Mouse (Mus musculus): Measurements from ENCODE around the gene Mgat3. TPM values are rescaled to one million over a fixed set of nuclear protein-coding genes. Genes with fewer than 3 reads are reported as not detected.

Mgat3 gene
- polyA plus RNA-seq (2014; fragmentation: Illumina TruSeq; extraction: RNeasy Lipid Tissue Mini Kit (QIAGEN cat#74804); ENCODE audit: low read depth, low replicate concordance) = 0.25 TPM

GRCm38 (mm10) chr15:80173001-80173771 lies at the start of gene Mgat3:
Gene Mgat3, plus strand, starts transcription at chr15:80173721.

GRCm38 (mm10) chr15:80132993-80133586 lies 40.4 kb upstream of the Mgat3 start, which contains the start of gene Tab1:
Gene Tab1, plus strand, starts transcription at chr15:80133127.

GRCm38 (mm10) chr15:80233733-80234509 lies 60.4 kb downstream of the Mgat3 start, which contains the start of gene Mief1:
Gene Mief1, plus strand, starts transcription at chr15:80234018.

GRCm38 (mm10) chr15:80235535-80235934 lies 62.0 kb downstream of the Mgat3 start, which contains the start of gene AC140267.1:
Gene AC140267.1, plus strand, starts transcription at chr15:80235835.

GRCm38 (mm10) chr15:80254847-80255645 lies 81.5 kb downstream of the Mgat3 start, which contains the start of gene Atf4:
Gene Atf4, plus strand, starts transcription at chr15:80255184.

GRCm38 (mm10) chr15:80263610-80264575 lies 90.4 kb downstream of the Mgat3 start, which contains the start of gene Rps19bp1:
Gene Rps19bp1, minus strand, starts transcription at chr15:80264315.

Other genes starting within 250 kb of the Mgat3 start
- gene Cbx7, start 202.6 kb upstream of the Mgat3 start, polyA plus RNA-seq (2014; fragmentation: Illumina TruSeq; extraction: RNeasy Lipid Tissue Mini Kit (QIAGEN cat#74804); ENCODE audit: low read depth, low replicate concordance) = 2.8 TPM
- 0.08 TPM for gene Pdgfb, start 158.7 kb upstream of the Mgat3 start, polyA plus RNA-seq (2014; fragmentation: Illumina TruSeq; extraction: RNeasy Lipid Tissue Mini Kit (QIAGEN cat#74804); ENCODE audit: low read depth, low replicate concordance)
- 0.06 TPM for gene Syngr1, start 82.4 kb upstream of the Mgat3 start, polyA plus RNA-seq (2014; fragmentation: Illumina TruSeq; extraction: RNeasy Lipid Tissue Mini Kit (QIAGEN cat#74804); ENCODE audit: low read depth, low replicate concordance)
- gene Rpl3, start 81.9 kb upstream of the Mgat3 start, polyA plus RNA-seq (2014; fragmentation: Illumina TruSeq; extraction: RNeasy Lipid Tissue Mini Kit (QIAGEN cat#74804); ENCODE audit: low read depth, low replicate concordance) = 57.2 TPM
- gene Tab1, start 40.6 kb upstream of the Mgat3 start, polyA plus RNA-seq (2014; fragmentation: Illumina TruSeq; extraction: RNeasy Lipid Tissue Mini Kit (QIAGEN cat#74804); ENCODE audit: low read depth, low replicate concordance) = 0.08 TPM
- 19.4 TPM for gene Mief1, start 60.3 kb downstream of the Mgat3 start, polyA plus RNA-seq (2014; fragmentation: Illumina TruSeq; extraction: RNeasy Lipid Tissue Mini Kit (QIAGEN cat#74804); ENCODE audit: low read depth, low replicate concordance)
- gene AC140267.1, start 62.1 kb downstream of the Mgat3 start, polyA plus RNA-seq (2014; fragmentation: Illumina TruSeq; extraction: RNeasy Lipid Tissue Mini Kit (QIAGEN cat#74804); ENCODE audit: low read depth, low replicate concordance) = not detected
- gene Atf4, start 81.5 kb downstream of the Mgat3 start, polyA plus RNA-seq (2014; fragmentation: Illumina TruSeq; extraction: RNeasy Lipid Tissue Mini Kit (QIAGEN cat#74804); ENCODE audit: low read depth, low replicate concordance) = 28.9 TPM
- 3.8 TPM for gene Rps19bp1, start 90.6 kb downstream of the Mgat3 start, polyA plus RNA-seq (2014; fragmentation: Illumina TruSeq; extraction: RNeasy Lipid Tissue Mini Kit (QIAGEN cat#74804); ENCODE audit: low read depth, low replicate concordance)
- 0.11 TPM for gene Cacna1i, start 113.5 kb downstream of the Mgat3 start, polyA plus RNA-seq (2014; fragmentation: Illumina TruSeq; extraction: RNeasy Lipid Tissue Mini Kit (QIAGEN cat#74804); ENCODE audit: low read depth, low replicate concordance)